Mouse (Mus musculus) lung, embryonic 15.5 days (tissue): ENCODE data around the gene Helz2. TPM values are rescaled to one million over a fixed set of nuclear protein-coding genes. Genes with fewer than 3 reads are reported as not detected.

Source experiments
- ATAC-seq: fragments of 200-750 bp; cut with Nextera tagmentation; 2 replicates; pipeline ENCODE4 v1.8.0; 2017; ENCODE audit warnings: moderate number of reproducible peaks, borderline replicate concordance; ENCODE audit not compliant: low FRiP score, low TSS enrichment; ENCODE audit errors: extremely low read depth
- H3K27ac ChIP-seq: fragments of 300-500 bp; sonication (generic); 2 replicates; pipeline ENCODE4 v1.5.1; 2015; ENCODE audit warnings: moderate library complexity, mild to moderate bottlenecking, inconsistent platforms
- H3K27me3 ChIP-seq: fragments of 300-500 bp; sonication (generic); 2 replicates; pipeline ENCODE4 v1.6.1; 2015; ENCODE audit warnings: inconsistent platforms
- H3K36me3 ChIP-seq: fragments of 300-500 bp; sonication (generic); 2 replicates; pipeline ENCODE4 v1.6.1; 2015; ENCODE audit warnings: inconsistent platforms
- H3K4me1 ChIP-seq: fragments of 300-500 bp; sonication (generic); 2 replicates; pipeline ENCODE4 v1.6.1; 2015; ENCODE audit warnings: inconsistent platforms
- H3K4me2 ChIP-seq: fragments of 300-500 bp; sonication (generic); 2 replicates; pipeline ENCODE4 v1.6.1; 2015; ENCODE audit warnings: inconsistent platforms, mild to moderate bottlenecking, moderate library complexity
- H3K4me3 ChIP-seq: fragments of 300-500 bp; sonication (generic); 2 replicates; pipeline ENCODE4 v1.5.1; 2015; ENCODE audit warnings: mild to moderate bottlenecking, inconsistent platforms
- H3K9ac ChIP-seq: fragments of 300-500 bp; sonication (generic); 2 replicates; pipeline ENCODE4 v1.6.1; 2015; ENCODE audit warnings: inconsistent platforms
- H3K9me3 ChIP-seq: fragments of 300-500 bp; sonication (generic); 2 replicates; pipeline ENCODE4 v1.6.1; 2016; ENCODE audit warnings: inconsistent platforms
- WGBS: fragments of 180-500 bp; shearing (Covaris S2); methylation state at CpG from one replicate; pipeline ENCODE4 v1.1.7; 2015; 5-methylcytosine and 5-hydroxymethylcytosine counted together
- polyA plus RNA-seq: library from polyadenylated mRNA; unstranded; fragments of >200 nt; fragmentation: Nextera tagmentation; extraction: Ambion mirVana; gene quantifications from 2 replicates; pipeline ENCODE4 v1.2.1, GENCODE M21; 2015

Helz2 gene
- polyA plus RNA-seq, 1 experiment from 2014 or later: 3.1 TPM

GRCm38 (mm10) chr2:181189321-181189720 is 52.5 kb downstream of the Helz2 start:
- no peaks in the 10 kb centered on the region for H3K27me3 ChIP-seq
- 79% methylated on average over 1 of the region's 1 CpGs for WGBS
- no peak overlapping the region for H3K27ac ChIP-seq
- no peak overlapping the region for H3K9ac ChIP-seq
- no peak overlapping the region for H3K4me3 ChIP-seq
- no peaks in the 10 kb centered on the region for H3K9me3 ChIP-seq
- H3K4me1 ChIP-seq: peaks cover 10% of the 10 kb centered on the region
- ATAC-seq: no peak
- H3K36me3 ChIP-seq: 0 out of 2 replicates have a peak, but pooled peaks cover 3% of the 10 kb centered on the region
- H3K4me2 ChIP-seq: no peak overlapping the region

- Histone ChIP-seq H3K4me1 (peaks cover 10% of the 10 kb centered on the region), H3K4me3 (peak overlapping the region; percentile 83; the same call in 1 of the 2 replicates), H3K4me2 (peak overlapping the region; percentile 93; the same call in 1 of the 2 replicates), H3K27me3 (no peaks in the 10 kb centered on the region), H3K9ac (no peak overlapping the region), H3K9me3 (no peaks in the 10 kb centered on the region), H3K27ac (peak overlapping the region; percentile 96; the same call in 1 of the 2 replicates), H3K36me3 (0 out of 2 replicates have a peak, but pooled peaks cover 3% of the 10 kb centered on the region)
- no peak for ATAC-seq
- WGBS: 46% methylated on average over 2 of the region's 2 CpGs
Observed at GRCm38 (mm10) chr2:181188681-181189080, 53.1 kb downstream of the Helz2 start.

GRCm38 (mm10) chr2:181187121-181188000 is 54.5 kb downstream of the Helz2 start, which contains the start of gene Ppdpf:
Gene Ppdpf, plus strand, starts transcription at chr2:181187247.
- Histone ChIP-seq H3K27me3 (no peaks in the 10 kb centered on the region), H3K4me1 (peaks cover 10% of the 10 kb centered on the region)
- under 1% methylated on average over 64 of the region's 64 CpGs for WGBS

GRCm38 (mm10) chr2:181186635-181187034 is 55.2 kb downstream of the Helz2 start:
- Histone ChIP-seq H3K9ac (peak overlapping the region; percentile 44), H3K27ac (peak overlapping the region; percentile 96), H3K9me3 (no peaks in the 10 kb centered on the region), H3K4me1 (peaks cover 10% of the 10 kb centered on the region), H3K36me3 (0 out of 2 replicates have a peak, but pooled peaks cover 3% of the 10 kb centered on the region), H3K4me2 (peak overlapping the region; percentile 93), H3K4me3 (peak overlapping the region; percentile 83), H3K27me3 (no peaks in the 10 kb centered on the region)
- peak; percentile 77 for ATAC-seq
- under 1% methylated on average over 14 of the region's 14 CpGs for WGBS

More at GRCm38 (mm10) chr2:181187121-181188000, 54.5 kb downstream of the Helz2 start, which contains the start of gene Ppdpf:
- Histone ChIP-seq H3K9ac (peak within 1 kb of the TSS; percentile 89), H3K9me3 (no peaks in the 10 kb centered on the region), H3K4me3 (peak within 1 kb of the TSS; percentile 83), H3K27ac (peak within 1 kb of the TSS; percentile 96), H3K36me3 (0 out of 2 replicates have a peak, but pooled peaks cover 3% of the 10 kb centered on the region), H3K4me2 (peak within 1 kb of the TSS; percentile 93)
- peak; percentile 96 for ATAC-seq

- H3K36me3 ChIP-seq: no peaks in the 10 kb centered on the region
- no peaks in the 10 kb centered on the region for H3K27me3 ChIP-seq
- 75% methylated on average over 6 of the region's 6 CpGs for WGBS
- no peak for ATAC-seq
- no peak overlapping the region for H3K4me3 ChIP-seq
- no peak overlapping the region for H3K27ac ChIP-seq
- H3K9me3 ChIP-seq: no peaks in the 10 kb centered on the region
- H3K4me1 ChIP-seq: no peaks in the 10 kb centered on the region
- H3K4me2 ChIP-seq: no peak overlapping the region
- H3K9ac ChIP-seq: no peak overlapping the region
Observed at GRCm38 (mm10) chr2:181180898-181181297, 60.9 kb downstream of the Helz2 start.

- Histone ChIP-seq H3K9ac (no peak overlapping the region), H3K9me3 (no peaks in the 10 kb centered on the region), H3K27ac (no peak overlapping the region), H3K36me3 (no peaks in the 10 kb centered on the region), H3K27me3 (no peaks in the 10 kb centered on the region), H3K4me3 (no peak overlapping the region), H3K4me2 (no peak overlapping the region), H3K4me1 (no peaks in the 10 kb centered on the region)
- no peak for ATAC-seq
- 66% methylated on average over 5 of the region's 5 CpGs for WGBS
Observed at GRCm38 (mm10) chr2:181178471-181178870, 63.4 kb downstream of the Helz2 start.

GRCm38 (mm10) chr2:181178015-181178414 is 63.8 kb downstream of the Helz2 start:
- Histone ChIP-seq H3K9me3 (no peaks in the 10 kb centered on the region), H3K4me2 (no peak overlapping the region), H3K9ac (no peak overlapping the region), H3K27me3 (no peaks in the 10 kb centered on the region), H3K36me3 (no peaks in the 10 kb centered on the region), H3K4me1 (no peaks in the 10 kb centered on the region), H3K27ac (no peak overlapping the region), H3K4me3 (no peak overlapping the region)
- ATAC-seq: no peak
- 65% methylated on average over 3 of the region's 3 CpGs for WGBS

Other genes starting within 250 kb of the Helz2 start
- 0.41 and 0.65 TPM in 2 replicates for gene Chrna4, start 198.5 kb downstream of the Helz2 start, polyA plus RNA-seq
- 0.14 and 0.29 TPM in 2 replicates for gene Kcnq2, start 106.7 kb downstream of the Helz2 start, polyA plus RNA-seq
- 0.31 and 0.54 TPM in 2 replicates for gene Eef1a2, start 85.0 kb downstream of the Helz2 start, polyA plus RNA-seq
- 317 and 334 TPM in 2 replicates for gene Ppdpf, start 54.8 kb downstream of the Helz2 start, polyA plus RNA-seq
- gene Ptk6, start 39.2 kb downstream of the Helz2 start, polyA plus RNA-seq: 0.05 TPM in 2 replicates
- 0.29 and 0.31 TPM in 2 replicates for gene Srms, start 28.8 kb downstream of the Helz2 start, polyA plus RNA-seq
- gene Fndc11, start 22.0 kb downstream of the Helz2 start, polyA plus RNA-seq: 0.25 and 0.32 TPM in 2 replicates
- 14.9 and 15.7 TPM in 2 replicates for gene Gmeb2, start 46.0 kb upstream of the Helz2 start, polyA plus RNA-seq
- gene Stmn3, start 72.5 kb upstream of the Helz2 start, polyA plus RNA-seq: 3.0 and 7.7 TPM in 2 replicates
- 51.2 and 52.7 TPM in 2 replicates for gene Rtel1, start 77.7 kb upstream of the Helz2 start, polyA plus RNA-seq
- gene Zgpat, start 122.9 kb upstream of the Helz2 start, polyA plus RNA-seq: 39.0 and 40.7 TPM in 2 replicates
- gene Arfrp1, start 123.4 kb upstream of the Helz2 start, polyA plus RNA-seq: 61.8 and 66.7 TPM in 2 replicates
- gene Lime1, start 138.1 kb upstream of the Helz2 start, polyA plus RNA-seq: 20.8 and 21.9 TPM in 2 replicates
- 12.5 and 14.6 TPM in 2 replicates for gene Zbtb46, start 217.4 kb upstream of the Helz2 start, polyA plus RNA-seq